Mouse (Mus musculus) cerebellum, adult (tissue): Measurements from ENCODE around the gene Cacna2d3.

Experiments used
- ATAC-seq: cut with Nextera tagmentation; 2 replicates; pipeline ENCODE4 v1.9.2; 2017; ENCODE audit warnings: mild to moderate bottlenecking, moderate library complexity, mixed read lengths; ENCODE audit not compliant: insufficient number of reproducible peaks, low FRiP score, low TSS enrichment

Gene Cacna2d3

DNA sequence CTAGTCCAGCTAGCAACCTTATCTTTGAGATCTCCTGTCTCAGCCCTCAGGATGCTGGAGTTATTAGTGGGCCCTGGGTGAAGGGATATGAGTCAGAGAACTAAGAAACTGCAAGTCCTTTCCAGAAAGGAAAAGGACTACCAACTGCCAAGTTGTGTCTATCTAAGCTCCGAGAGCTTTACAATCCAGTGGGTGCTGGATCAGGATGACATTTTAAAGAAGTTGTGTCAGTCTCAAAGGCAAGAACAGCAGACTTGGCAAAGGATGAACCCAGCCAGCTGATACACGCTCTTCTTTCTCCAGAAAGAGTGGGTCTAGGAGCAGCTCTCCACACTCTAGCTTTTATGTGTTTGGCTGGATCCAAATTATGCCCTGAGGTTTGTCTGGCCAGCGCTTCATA is 530.2 kb downstream of the Cacna2d3 start:
- ATAC-seq = no peak

DNA sequence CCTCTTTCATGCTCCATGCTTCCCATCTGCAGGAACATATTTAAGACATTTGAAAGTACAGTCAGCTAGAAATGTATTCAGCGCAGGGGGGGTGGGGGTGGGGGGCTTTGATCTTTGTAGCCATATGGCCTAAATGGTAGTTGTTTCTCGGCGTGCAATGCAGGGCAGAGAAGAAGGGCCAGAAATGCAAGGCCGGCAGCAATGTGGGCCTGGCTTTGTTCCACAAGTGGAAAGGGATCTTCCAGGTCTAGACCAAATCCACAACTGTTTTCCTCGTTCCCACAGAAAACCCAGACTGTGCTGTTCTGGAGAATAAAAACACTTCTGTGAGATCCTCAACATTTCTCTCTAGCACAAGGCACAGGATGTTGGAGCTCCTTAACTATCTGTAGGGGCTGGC is 537.9 kb downstream of the Cacna2d3 start:
- ATAC-seq = no peak

DNA sequence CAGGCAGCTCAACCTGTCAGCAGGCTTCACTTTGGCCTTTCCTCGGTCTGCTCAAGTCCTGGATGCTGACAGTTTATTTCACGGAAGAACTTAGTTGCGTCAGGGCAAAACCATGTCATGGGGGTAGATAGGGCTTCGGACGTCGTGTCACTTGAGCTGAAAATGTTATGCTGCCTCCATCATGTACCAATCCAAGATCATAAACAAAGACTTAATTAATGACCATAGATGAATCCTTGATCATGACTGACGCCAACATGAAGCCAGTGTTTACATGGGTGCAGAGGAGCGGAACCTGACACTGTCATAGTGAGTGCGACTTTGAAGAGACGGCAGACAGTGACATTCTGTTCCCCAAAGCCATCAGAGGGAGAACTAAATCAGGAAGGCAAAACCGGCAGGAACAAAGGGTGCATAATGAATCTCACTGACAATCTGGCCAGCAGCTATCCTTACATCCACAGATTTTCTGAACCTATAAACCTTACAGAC is 542.2 kb downstream of the Cacna2d3 start:
- ATAC-seq = no peak

DNA sequence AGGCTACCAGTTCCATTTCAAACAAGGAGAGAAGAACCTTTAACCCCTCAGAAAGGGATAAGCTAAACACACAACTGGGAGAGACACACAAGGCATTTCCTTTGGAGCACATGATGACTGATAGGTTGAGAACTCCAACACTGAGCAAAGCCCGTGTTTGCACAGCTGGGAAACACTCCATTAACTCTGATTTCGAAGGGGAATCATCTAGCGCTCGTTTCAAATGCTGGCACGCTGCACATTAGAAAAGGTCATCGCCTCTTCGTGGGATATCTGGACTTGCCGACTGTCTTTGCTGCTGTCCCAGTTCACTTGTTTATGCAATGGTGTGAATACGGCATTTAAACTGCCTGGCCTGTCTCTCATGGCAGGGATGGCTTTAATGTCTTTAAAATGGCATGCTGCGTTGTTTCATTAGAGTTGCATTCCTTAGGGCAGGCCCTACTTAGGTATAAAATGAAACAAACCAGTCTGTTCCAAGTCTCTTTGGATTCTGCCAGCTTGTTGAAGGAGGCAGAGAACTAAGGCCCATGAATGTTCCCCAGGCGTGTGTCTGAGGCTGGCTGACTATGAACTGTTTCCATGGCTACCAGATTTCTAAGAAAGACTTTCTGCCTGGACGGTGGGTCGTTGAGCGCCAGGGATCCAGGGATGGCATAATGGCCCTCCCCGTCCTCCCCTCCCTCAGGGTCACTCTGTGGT is 542.8 kb downstream of the Cacna2d3 start:
- no peak for ATAC-seq

DNA sequence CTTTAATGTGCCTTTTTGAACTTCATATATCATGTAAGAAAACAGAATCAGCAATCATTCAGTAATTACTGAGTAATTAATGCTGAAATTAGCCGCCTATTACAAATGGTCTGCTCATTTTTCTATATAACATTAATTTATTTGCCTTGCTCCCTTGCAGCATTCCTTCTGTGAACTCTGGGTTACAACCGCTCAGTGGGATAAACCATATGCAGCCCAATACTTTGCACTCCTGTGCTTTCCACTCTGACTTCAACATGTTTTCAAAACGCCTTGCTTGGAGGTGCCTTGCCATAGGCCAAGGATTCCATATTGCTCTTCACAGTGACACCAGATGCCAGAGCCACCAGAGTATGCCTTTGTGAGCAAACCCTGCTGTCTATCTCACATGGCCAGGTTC is 546.9 kb downstream of the Cacna2d3 start:
- ATAC-seq = no peak

DNA sequence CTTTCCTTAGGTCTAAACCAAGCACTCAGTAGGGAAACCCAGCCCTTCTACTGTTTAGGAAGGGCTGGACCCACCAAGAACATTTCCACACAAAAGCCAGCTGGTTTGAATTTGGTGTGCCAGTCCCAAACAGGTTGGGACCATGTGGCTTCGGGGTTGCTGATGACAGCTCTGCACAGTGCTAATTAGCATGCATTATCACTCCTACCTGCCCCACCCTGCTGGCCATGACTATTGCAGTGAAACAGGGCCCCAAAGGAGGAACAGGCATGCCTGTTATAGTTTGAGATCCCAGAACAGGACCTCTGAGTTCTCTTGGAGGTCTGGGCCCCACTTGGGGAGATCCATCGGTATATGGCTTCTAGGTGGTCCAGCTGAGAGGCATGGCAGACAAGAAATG is 549.5 kb downstream of the Cacna2d3 start:
- no peak for ATAC-seq

DNA sequence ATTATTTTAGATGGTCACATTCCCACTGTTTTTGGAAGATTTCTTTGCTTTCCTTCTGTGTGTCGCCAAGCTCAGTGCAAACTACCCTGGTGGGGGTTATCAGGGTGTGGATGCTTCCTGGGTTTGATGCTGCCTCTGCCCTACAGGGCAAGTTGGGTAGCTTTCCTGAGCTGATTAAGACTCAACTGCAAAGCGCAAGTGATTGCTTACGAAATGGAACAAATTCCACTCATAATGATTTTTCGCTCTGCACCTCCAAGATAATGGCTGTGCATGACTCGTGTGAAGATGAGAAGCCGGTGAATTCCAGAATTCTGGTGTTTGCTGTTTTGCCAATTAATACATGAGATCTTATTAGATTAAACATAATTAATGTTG is 557.0 kb downstream of the Cacna2d3 start:
- no peak for ATAC-seq

DNA sequence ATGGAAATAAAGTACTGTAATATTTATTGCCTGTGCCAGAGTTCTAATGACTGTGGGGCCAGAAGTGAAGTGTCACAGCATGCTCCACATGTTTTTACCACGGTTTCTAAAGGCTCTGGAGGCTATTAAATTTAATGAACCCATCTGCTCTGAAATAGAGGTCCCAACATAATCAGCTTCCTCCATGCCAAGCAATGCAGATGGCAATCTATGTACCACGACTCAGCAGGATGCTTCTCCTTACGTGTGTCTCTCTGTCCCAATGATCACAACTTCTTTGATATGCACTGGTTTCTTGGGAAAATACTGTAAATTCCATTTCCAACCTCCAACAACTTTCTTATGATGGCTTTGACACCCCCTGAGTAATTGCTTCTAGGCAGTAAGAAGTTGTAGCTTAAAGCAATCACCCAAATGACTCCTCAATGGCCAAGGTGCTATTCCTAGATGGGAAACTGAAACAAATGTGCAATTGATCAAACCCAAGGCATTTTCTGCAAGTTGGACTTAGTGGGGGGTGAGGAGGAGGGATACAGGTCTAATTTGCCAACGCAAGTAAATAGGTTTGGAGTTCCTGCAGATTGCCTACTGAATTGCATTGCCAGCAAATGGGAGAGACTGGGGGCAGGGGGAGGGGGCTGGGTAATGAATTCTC is 557.5 kb downstream of the Cacna2d3 start:
- ATAC-seq = no peak

DNA sequence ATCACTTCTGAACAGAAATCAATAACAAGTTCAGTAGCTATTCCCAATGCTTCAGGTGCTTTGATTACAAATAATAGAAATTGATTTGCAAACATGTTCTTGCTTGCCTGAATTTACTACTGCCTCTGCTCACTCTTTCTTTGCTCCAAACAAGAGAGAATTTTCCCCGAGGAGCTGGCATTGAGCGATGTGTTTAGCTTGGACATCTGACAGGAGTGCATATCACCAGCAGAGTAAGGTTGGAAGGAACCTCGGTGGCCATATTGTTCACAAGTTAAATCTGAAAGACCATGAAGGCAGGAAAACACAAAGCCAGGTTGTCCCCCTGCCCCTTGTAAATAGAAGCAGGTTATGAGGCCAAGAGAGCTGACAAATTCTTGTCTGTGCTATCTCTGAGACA is 561.9 kb downstream of the Cacna2d3 start:
- no peak for ATAC-seq

DNA sequence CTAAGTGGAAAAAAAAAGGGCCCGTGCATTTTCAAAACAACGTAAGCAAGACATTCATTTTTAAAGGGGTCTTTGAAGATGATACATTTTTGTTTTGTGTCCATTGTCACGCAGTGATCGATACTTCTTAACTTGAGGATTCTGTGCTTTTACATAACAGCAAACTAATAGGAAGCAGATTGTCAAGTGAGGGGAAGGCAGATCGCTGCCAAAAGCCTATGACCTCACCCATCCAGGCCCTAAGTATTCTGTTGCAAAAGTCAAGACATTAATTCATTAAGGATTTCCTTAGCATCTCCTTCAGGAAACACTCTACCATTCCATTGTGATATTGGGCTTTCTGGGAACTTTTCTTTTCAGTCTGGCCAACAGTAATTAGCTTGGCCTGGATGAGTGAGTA is 564.6 kb downstream of the Cacna2d3 start:
- no peak for ATAC-seq

DNA sequence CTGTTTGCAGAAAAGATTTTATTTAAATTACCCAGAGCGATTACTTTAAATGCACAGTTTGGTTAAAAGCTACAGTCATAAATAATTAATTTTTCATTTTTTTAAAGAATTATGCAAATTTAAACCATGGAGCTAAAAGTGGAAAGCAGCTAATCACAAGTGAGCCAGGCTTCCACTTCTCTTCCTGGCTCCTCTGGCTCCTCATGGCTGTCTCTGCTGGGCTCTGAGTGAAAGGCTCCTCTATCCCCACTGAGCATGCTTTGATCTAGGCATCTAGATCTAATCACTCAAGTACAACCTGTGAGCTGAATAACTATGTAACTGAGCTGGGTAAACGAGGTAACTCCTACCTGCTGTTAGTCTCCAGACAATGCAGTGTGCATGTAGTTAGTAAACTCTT is 577.5 kb downstream of the Cacna2d3 start:
- no peak for ATAC-seq

DNA sequence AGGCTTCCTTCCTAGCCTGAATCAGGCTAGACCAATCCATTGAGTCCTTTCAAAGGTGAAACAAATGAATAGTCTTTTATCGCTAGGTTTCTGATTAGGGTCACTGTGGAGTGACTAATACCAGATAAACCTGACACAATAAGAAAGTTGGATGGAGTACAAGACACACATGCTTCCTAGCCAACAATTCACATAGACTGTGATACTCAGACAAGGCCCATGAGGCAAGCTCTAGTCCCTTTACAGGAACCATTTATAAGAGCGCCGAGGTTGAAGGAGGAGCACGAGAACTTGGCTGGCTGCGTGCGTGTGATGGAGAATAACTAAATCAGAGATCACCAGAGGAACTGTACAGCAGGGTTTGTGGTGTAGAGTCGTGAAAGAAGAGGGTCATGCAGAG is 584.0 kb downstream of the Cacna2d3 start:
- no peak for ATAC-seq

DNA sequence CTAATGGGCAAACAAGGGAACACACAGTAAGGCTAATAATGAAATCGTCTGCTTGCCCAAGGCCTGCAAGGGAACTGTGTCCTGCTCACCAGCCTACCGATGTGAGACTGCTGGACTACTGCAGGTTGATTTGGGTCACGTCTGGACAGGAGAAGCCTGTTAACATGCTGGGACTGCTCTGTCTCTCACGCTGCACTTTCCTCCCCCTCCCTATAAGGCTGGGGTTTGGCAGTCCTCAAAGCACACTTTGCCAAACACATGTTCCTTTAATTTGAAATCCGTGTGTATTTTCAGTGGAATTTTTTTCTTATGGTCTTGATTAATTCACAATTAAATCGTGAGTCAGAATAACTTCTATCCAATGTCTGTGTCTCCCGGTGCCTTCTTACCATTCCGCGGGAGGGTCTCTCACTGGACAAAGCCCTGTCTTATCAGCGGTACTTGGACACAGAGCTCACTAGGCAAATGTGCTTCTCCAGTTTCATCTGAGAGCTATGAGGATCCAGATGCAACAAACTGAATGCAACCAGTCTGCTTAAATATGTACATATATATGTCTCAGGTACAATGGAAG is 584.6 kb downstream of the Cacna2d3 start:
- ATAC-seq = no peak

DNA sequence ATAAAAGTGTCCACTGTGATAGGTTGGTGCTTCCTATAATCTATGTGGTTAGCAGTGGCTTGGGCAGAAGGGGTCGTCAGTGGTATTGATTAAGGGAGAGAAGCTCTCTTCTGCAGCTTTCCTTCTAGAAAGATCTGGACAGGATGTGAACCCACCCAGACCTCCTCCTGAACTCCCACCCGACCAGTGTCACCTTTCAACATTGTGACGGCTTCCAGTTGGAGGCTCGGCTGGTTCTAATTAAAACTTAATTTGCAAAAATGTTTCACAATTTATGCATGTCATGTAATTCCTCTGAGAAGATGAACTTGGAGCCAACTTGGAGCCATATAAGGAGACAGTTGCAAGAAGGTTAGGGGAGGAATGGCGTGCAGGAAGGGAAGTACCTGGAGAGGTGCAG is 586.8 kb downstream of the Cacna2d3 start:
- no peak for ATAC-seq

DNA sequence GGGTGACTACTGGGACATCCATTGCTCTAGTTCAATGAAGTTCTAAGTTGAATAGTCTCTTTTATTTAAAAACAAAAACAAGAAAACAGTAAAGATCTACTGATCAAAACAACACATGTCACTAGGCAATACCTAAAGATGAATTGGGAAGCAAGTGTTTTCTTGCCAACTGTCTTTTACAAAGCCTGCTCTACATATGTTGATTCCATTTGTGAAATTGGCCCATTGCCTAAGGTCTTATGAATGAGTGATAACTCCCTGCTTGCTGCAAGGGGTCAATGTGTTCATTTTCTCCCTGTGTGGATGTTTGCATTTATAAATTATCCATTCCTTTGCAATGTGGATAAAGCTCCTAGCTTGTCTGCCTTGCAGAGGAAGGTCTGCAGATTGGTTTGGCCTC is 591.2 kb downstream of the Cacna2d3 start:
- ATAC-seq = no peak

DNA sequence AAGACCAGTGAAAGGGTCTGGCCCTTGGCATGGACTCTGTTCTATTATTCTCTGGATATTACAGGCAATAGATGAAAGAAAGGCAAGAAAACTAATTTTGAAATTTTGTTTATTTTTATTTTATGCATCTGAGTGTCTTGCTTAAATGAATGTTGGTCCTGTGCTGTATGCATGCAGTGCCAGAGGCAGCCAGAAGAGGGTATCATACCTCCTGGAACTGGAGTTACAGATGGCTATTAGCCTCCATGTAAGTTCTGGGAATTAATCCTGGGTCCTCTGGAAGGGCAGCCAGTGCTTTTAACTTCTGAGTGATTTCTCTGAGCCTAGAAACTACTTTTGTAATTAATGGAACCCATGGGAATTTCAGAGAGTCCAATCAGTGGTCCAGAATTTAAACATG is 597.8 kb downstream of the Cacna2d3 start:
- ATAC-seq = no peak

DNA sequence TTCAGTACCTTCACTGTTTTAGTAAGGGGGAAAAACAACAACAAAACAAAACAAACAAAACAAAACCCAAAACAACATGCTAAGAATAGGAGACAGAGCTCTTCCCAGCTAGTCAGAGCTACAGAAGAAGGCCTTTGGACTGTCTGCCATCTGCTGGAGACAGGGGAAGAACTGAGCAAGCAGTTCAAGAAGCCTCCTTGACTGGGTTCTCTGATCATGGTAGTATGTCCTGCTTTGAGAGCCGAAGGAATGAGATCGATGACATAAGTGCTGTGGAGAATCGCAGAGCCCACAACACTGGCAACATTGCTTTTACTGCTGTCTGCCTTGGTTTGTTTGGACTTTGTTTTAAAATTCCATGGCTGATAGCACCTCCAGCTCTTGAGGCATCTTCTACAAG is 598.9 kb downstream of the Cacna2d3 start:
- ATAC-seq = no peak

DNA sequence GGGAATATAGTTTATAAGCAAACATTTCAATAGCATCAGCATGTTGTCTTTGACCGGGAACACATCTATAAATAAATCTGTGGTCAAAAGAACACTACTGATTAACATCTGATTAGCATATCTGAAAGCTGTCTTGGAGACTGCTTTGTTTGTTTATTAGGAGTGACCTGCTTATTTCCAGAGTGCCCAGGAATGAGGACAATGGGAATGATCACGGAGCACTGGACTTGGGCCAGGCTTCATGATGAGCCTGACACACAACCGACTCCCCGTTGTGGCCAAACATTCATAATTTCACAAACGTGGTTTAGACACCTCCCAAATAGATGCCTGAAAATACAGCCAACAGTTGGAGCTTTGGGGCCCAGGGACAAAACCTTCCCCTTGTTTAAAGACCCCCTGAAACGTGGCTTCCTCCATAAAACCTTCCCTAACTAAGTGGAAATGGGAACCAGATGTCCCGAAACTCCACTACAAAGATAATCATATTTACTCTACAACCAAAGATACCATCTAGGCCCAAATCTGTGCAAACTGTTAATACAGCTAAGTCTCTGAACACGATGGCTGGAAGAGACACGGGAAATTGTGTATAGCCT is 607.7 kb downstream of the Cacna2d3 start:
- no peak for ATAC-seq

DNA sequence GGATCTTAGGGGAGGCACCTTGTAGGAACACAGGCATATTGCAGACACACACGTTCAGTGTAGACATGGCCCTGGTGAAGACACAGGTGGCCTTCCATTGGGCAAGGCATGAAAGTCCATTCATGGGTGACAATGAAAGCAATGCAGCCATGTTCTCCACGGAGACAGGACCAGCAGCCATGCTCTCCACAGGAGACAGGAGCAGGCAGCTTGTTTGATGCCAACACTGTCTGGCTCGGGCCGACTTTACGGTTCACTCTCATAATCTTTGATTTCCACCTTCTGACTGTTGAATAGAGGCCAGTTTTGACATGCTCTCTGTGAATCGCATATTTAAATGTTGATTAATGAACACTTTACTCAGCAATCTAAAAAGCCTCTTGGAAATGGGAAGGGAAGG is 610.0 kb downstream of the Cacna2d3 start:
- 0 out of 2 replicates have a peak, but pooled peaks have one; percentile 16 for ATAC-seq

DNA sequence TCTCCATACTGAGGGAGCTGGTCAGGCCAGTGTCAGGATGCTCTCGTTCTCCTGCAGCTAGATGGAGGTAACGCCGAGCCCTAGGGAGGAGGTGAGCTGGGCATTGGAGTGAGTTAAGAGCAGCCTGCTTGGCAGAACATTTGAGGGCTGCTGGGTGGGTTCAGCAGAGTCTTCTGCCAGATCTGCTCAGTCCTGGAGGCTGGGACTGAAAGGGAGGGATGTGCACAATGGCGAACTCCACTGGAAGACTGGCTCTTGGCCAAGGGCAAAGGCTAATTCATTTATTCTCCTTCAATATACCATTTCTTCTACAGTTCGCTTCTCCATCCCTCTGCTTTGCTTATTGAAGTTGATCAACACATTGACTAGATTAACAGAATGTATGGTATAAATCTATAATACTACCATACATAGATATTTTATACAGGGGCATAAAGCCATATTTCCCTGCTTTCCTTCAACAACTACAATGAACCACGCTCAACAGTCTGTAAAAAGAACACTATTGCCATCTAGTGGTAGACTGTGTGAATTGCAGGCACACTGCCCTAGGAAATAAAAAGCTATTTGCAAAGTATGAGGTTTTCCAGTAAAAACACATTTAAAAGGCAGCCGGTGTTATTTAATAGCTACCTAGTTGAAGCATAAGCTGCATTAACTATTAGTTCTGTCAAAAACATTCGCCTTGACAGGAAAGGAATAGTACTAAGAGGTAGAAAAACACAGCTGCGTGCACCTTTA is 611.1 kb downstream of the Cacna2d3 start:
- no peak for ATAC-seq

DNA sequence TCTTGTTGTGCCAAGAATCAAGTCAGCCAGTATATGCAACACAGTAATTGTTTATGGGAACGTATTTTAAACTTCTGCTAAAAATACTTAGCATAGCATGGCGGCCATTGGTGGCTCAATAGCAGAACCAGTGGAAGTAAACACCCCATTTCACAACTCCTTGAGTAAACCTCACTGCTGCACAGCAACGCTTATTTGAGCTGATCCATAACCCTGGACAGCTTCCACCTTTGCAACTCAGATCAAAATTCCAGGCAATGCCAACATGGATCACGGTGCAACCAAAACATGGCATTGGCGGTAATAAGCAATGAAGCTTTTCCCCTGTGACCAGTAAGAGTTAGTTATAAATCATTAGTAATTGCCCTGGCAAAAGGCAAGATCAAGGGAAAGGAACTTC is 614.2 kb downstream of the Cacna2d3 start:
- no peak for ATAC-seq
